ENCODE assay signal across 8 mouse cellular contexts in the genomic region with DNA sequence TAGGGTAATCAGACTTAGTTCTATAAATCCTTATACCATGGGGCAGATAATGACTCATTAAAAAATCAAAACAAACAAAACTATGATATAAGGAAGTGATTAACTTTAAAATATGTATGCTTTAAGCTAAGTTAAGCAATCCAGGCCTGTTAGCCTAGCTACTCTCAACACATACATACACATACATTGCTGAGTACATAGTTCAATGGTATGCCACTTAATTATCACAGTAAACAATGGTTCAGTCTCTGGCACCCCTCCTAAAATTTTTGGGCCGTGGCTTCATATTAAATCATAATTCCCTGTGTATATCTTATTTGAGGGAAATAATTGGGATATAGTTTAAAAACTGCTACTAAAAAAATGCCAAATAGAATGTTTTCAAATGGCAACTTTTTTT. TPM values are rescaled to one million over a fixed set of nuclear protein-coding genes. Genes with fewer than 3 reads are reported as not detected.
DNase-seq lines count a peak whose midpoint lies in the region; ATAC-seq and TF ChIP-seq lines count a peak whose summit lies in the region.

A gene (plus strand): TSS at position 301 of the 400 bp plus-strand sequence.

- peak within 1 kb of the TSS; percentile 84; the same call in 1 of the 2 replicates for H3K4me3 ChIP-seq in midbrain, embryonic 10.5 days
- no peak within 1 kb of the TSS for H3K4me3 ChIP-seq in midbrain, postnatal 0 days (ENCODE audit: low read depth, low read length)
- H3K4me3 ChIP-seq in neural tube, embryonic 14.5 days (ENCODE audit: low read depth, low read length): no peak within 1 kb of the TSS

- no peak within 1 kb of the TSS for H3K4me2 ChIP-seq in midbrain, postnatal 0 days (ENCODE audit: low read depth, low read length, poor library complexity, severe bottlenecking)
- H3K4me2 ChIP-seq in neural tube, embryonic 14.5 days (ENCODE audit: low read depth, low read length): peak within 1 kb of the TSS; percentile 66; the same call in 1 of the 2 replicates

- H3K9me3 ChIP-seq in midbrain, embryonic 10.5 days (replicated peaks): no peaks in the 10 kb centered on the region
- no peaks in the 10 kb centered on the region for H3K9me3 ChIP-seq in midbrain, postnatal 0 days (ENCODE audit: low read length)
- H3K9me3 ChIP-seq in neural tube, embryonic 14.5 days (ENCODE audit: control insufficient read depth, low read length): no peaks in the 10 kb centered on the region

- no peak for TF ChIP-seq CTCF in midbrain, postnatal 0 days (IDR thresholded peaks at IDR 0.05)

- no peaks in the 10 kb centered on the region for H3K36me3 ChIP-seq in midbrain, embryonic 10.5 days
- no peaks in the 10 kb centered on the region for H3K36me3 ChIP-seq in midbrain, postnatal 0 days (ENCODE audit: insufficient read depth, low read length)
- H3K36me3 ChIP-seq in neural tube, embryonic 14.5 days (ENCODE audit: control insufficient read depth, insufficient read depth, low read length): no peaks in the 10 kb centered on the region

- WGBS in midbrain, embryonic 10.5 days: 91% methylated on average over 1 of the region's 1 CpGs
- WGBS in midbrain, postnatal 0 days: 88% methylated on average over 1 of the region's 1 CpGs
- WGBS in neural tube, embryonic 14.5 days: 90% methylated on average over 1 of the region's 1 CpGs

- no peak within 1 kb of the TSS for H3K9ac ChIP-seq in midbrain, postnatal 0 days (replicated peaks; ENCODE audit: low read length, poor library complexity, severe bottlenecking)
- no peak within 1 kb of the TSS; the same call in 1 of the 2 replicates for H3K9ac ChIP-seq in neural tube, embryonic 14.5 days (replicated peaks; ENCODE audit: low read depth, low read length)

- H3K4me1 ChIP-seq in midbrain, embryonic 10.5 days: peaks cover 10% of the 10 kb centered on the region
- no peaks in the 10 kb centered on the region for H3K4me1 ChIP-seq in midbrain, postnatal 0 days (ENCODE audit: insufficient read depth, low read length)
- H3K4me1 ChIP-seq in neural tube, embryonic 14.5 days (ENCODE audit: control insufficient read depth, insufficient read depth, low read length): peaks cover 5% of the 10 kb centered on the region; the same call in 1 of the 2 replicates

- no peak for ATAC-seq in midbrain, postnatal 0 days (ENCODE audit: low FRiP score)
- no peak for ATAC-seq in neural tube, embryonic 14.5 days (ENCODE audit: low read depth)

- H3K27me3 ChIP-seq in midbrain, embryonic 10.5 days (ENCODE audit: low read depth, poor library complexity, severe bottlenecking): no peaks in the 10 kb centered on the region
- H3K27me3 ChIP-seq in midbrain, postnatal 0 days (ENCODE audit: insufficient read depth, low read length): no peaks in the 10 kb centered on the region
- no peaks in the 10 kb centered on the region for H3K27me3 ChIP-seq in neural tube, embryonic 14.5 days (ENCODE audit: control insufficient read depth, insufficient read depth, low read length)

- no peak for DNase-seq in frontal cortex, adult 2 months (ENCODE audit: extremely low spot score in 1 of 2, low spot score in 1 of 2)
- no peak for DNase-seq in frontal cortex, postnatal 14 days (ENCODE audit: low spot score in 2 of 2)
- DNase-seq in midbrain, embryonic 10.5 days (ENCODE audit: low spot score): no peak
- DNase-seq in midbrain, postnatal 0 days (ENCODE audit: low spot score): no peak
- DNase-seq in left cerebral cortex, adult 8-10 months (ENCODE audit: low spot score in 2 of 2): no peak
- DNase-seq in ovary, postnatal 10 days (ENCODE audit: low spot score): no peak
- DNase-seq in spleen, postnatal 36 days (ENCODE audit: low spot score in 2 of 2): no peak

- no peak within 1 kb of the TSS for H3K27ac ChIP-seq in midbrain, embryonic 10.5 days (replicated peaks)
- H3K27ac ChIP-seq in midbrain, postnatal 0 days (ENCODE audit: low read depth, low read length): no peak within 1 kb of the TSS
- H3K27ac ChIP-seq in neural tube, embryonic 14.5 days (ENCODE audit: low read depth, low read length): no peak within 1 kb of the TSS

RNA-seq across cellular contexts. Expression of the gene that starts here (rescaled TPM):
- 14.6 and 15.7 TPM in 2 replicates for polyA plus RNA-seq in frontal cortex, adult 2 months (2012; rRNA removed)
- 9.7 and 11.6 TPM in 2 replicates for polyA plus RNA-seq in midbrain, embryonic 10.5 days (2016; fragmentation: Nextera tagmentation; extraction: Ambion mirVana)
- total RNA-seq in midbrain, postnatal 0 days (2014; rRNA removed): 7.6 and 12.0 TPM in 2 replicates
- 14.9 and 16.8 TPM in 2 replicates for polyA plus RNA-seq in midbrain, postnatal 0 days (2015; fragmentation: Nextera tagmentation; extraction: Ambion mirVana)
- total RNA-seq in left cerebral cortex, adult 8-10 months (2022): 10 to 100 TPM; 33.7 to 38.0 (median 36.1) TPM
- 9.5 and 9.8 TPM in 2 replicates for polyA plus RNA-seq in neural tube, embryonic 14.5 days (2014; fragmentation: Nextera tagmentation; extraction: Ambion mirVana)
